Mouse (Mus musculus) left cerebral cortex, adult 6 months (tissue): Measurements from ENCODE around the gene Bend4. TPM values are rescaled to one million over a fixed set of nuclear protein-coding genes. Genes with fewer than 3 reads are reported as not detected.

Source experiments
- long read RNA-seq, 2 experiments: library from polyadenylated mRNA; unstranded; transcript quantifications; one replicate each; pipeline ENCODE4 v2.0.0; 2019 to 2020
- polyA plus RNA-seq: library from polyadenylated mRNA; unstranded; fragments of <200 nt; fragmentation: Nextera tagmentation; gene quantifications from 2 replicates; pipeline ENCODE4 v1.2.3, GENCODE M21; 2021

Gene Bend4
- polyA plus RNA-seq: 3.6 and 4.1 TPM in 2 replicates
- long read RNA-seq, experiment 1, partial matches to known transcripts: 0 of 2 reads
- long read RNA-seq, experiment 1, other reads (novel, unspliced or antisense): 2 of 2 reads
- long read RNA-seq, experiment 2, partial matches to known transcripts: 1 of 8 reads
- long read RNA-seq, experiment 2, other reads (novel, unspliced or antisense): 7 of 8 reads

DNA sequence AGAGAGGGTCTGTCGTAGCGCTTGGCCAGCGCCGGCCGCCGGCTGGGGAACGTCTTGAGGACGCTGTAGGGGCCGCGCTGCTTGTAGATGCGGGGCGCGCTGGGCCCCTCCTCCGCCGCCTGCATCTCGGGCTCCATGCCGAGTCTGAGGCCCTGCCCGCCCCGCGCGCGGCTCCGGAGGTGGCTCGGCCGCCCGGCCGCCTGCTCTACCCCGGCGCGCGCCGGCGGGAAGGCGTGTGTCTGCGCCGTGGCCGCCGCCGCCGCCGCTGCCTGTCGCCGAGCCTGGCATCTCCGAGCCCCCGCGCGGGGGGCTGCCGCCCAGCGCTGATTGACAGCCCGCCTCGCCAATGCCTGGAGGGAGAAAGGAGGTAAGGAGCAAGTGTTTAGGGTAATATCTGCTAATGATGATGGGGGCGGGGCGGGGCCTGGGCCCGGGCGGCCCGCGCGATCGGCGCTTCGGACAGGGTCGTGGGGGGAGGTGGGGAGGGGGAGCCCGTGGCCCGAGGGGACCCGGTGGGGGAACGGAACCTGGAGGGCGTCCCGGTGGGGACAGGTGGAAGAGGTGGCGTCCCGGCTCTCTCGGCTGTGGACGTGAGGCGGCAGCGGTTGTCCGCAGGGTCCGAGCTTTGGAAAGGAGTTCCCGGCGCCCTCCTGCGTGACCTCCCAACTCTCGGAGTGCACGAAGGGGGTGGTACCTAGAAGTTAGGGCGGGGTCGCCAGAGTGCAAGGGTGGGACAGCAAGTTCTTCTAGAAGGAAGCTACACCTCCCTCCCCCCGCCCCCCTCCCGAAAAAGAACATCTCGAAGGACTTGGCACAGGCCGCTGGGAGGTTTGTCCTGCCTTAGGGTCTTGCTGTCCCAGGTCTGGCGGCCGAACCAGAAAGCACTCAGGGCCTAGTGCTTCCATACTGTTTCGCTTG lies at the start of gene Bend4:
TSS of gene Bend4 (minus strand) at position 868 of the 918 bp plus-strand sequence.

Other genes with a start within 250 kb of the Bend4 start
- 112 and 127 TPM in 2 replicates for gene Tmem33, start 167.7 kb downstream of the Bend4 start, polyA plus RNA-seq
- gene Slc30a9, start 121.4 kb downstream of the Bend4 start, polyA plus RNA-seq: 59.0 and 110 TPM in 2 replicates
- gene Shisa3, start 179.6 kb upstream of the Bend4 start, polyA plus RNA-seq: 0.56 and 0.67 TPM in 2 replicates